Mouse (Mus musculus): ENCODE data around the gene Syt1.

DNA sequence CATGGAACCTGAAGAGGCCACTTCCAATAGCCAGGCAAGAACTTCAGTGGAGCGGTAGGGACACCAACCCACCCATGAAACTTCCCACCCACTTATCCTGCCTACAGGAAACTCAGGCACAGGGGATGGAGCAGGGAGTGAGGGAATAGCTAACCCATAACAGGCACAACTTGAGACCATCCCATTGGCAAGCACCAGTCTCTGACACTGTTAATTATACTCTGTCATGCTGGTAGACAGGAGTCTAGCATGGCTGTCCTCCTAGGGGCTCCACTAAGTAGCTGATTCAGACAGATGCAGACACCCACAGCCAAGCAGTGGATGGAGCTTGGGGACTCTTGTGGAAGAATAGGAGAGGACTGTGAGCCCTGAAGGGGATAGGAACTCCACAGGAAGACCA lies 105.5 kb downstream of the Syt1 start:
- TF ChIP-seq CTCF (IDR thresholded peaks at IDR 0.05; ENCODE audit: low read depth): no peak
- no peak for TF ChIP-seq EP300 (IDR thresholded peaks at IDR 0.05; ENCODE audit: low read depth)
